Mouse (Mus musculus): ENCODE data around the gene Fbxo7.

The Fbxo7 gene

DNA sequence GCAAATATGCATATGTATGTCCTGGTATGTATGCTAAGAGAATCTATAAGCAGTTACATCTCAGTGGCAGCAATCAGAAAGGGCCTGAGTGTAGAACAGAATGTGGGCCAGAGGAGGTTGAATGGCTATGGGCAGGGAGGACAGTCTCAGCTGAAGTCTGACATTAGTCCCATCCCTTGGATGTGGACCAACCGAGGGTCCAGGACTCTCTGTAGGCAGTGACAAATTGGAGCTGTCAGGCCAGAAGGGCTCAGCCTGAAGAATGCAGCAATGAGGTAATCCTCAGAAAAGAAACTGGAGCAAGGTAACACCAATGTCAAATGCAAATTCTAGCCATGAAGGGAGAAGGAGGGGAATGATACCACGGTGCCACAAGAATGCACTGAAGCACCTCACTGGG lies 55.5 kb downstream of the Fbxo7 start:
- no peak for DNase-seq (ENCODE audit: extremely low read depth, low read depth)

DNA sequence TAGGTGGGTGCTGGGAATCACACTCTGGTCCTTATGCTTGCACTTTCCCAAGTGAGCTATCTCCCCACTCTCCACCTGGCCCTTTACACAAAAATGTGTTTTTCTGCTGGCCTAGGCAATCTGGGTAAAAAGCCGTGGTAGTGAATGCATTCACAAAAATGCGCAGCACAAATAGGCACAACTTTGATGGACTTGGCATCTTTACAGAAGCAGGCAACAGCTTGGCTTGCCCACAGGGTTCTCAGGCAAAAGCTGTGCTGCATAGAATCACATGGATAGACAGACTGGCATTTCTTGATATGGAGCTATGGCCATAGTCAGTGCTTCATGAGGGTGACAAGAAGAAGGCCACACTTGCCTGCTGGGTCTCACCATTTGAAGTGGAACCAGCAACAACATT lies 57.0 kb downstream of the Fbxo7 start:
- no peak for DNase-seq (ENCODE audit: extremely low read depth, low read depth)

DNA sequence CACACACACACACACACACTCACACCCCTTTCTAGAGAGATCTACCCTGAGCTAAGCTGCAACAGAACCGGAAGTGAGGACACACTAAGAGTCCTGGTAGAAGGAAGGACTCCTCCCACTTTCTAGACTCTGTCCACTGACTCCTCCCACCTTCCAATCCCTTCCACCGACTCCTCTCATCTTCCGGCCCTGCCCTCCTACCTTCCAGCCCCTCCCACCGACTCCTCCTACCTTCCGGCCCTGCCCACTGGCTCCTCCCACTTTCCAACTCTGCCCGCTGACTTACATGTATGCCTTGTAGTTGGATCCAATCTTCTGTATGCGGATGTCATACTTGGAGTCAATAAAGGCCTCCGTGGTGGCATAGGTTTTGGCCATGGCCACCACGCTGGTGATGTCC lies 58.1 kb downstream of the Fbxo7 start:
- no peak for DNase-seq (ENCODE audit: extremely low read depth, low read depth)

DNA sequence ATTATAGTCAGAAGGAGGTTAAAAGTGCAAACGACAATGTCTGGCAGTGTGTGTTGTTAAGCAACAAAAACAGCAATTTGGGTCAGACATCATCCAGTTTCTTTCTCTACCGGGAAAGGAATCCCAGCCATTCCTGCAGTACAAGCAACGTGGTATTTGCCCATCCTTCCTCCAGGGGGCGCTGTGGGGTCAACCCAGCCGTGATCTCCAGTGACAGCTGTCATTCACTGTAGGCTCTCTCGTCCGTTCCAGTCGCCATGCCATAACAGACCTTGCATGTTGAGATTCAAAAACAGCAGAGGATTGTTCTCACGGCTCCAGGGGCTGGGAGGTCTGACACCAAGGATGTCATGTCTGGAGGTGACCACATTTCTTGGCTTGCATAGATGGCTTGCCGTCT lies 70.1 kb downstream of the Fbxo7 start:
- DNase-seq (ENCODE audit: extremely low read depth, low read depth): no peak

DNA sequence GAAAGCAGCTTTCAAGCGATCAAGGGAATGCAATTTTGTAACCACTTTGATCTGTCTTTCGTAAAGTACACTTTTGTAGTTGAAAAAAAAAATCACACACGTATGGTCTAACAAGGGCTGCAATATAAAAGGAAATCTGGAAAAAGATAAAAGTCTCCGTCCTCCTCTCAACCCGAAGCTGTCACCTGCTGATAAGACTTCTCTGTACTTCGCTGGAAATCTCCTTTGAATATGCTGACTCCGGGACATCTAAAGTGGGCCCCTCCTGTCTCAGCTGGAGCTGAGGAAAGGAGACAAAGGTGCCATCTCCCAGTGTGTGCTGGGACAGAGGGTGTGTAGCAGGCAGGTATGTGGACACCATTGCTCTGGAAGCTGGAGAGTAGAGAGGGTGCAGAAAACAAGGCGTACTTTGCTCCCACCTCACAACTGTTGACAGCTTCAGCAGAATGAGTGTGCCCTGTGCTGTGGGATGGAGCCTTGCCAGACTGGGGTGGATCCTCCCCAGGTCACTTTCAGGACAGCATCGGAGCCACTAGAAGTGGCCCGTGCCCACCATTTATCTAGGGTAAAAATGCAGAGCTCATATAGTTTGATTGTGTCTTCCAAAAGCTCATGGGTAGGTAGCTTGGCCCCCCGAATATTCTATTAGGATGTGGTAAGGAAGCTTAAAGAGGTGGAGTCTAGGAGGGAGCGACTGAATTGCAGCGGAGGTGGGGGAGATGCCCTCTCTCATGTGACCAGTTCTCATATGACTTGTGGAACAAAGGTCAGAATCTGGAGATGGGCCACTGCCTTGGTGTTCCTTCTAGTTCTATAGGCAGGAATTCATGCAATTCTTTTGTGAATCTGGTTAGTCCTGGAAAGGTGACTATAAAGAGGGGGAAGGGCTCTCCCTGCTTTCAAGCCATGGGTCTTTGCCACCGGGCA lies 71.6 kb downstream of the Fbxo7 start:
- no peak for DNase-seq (ENCODE audit: extremely low read depth, low read depth)

DNA sequence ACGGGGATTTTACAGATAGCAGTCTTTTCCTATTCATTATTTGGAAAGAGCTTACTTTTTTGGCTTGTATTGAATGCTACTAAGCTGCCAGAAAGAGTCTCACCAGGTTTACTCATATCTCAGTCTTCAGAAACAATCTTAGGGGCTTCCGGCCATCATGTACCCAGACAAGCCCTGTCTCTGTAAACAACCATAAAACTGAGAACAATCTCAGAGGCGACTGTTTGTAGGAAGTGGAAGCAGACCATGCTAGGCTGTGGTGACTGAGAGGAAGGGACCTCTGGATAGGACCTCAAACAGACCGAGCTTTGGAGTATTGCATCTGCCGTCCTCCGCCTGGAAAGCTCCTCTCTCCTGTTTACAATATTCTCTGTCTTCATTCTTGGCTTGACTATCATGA lies 76.6 kb downstream of the Fbxo7 start:
- DNase-seq (ENCODE audit: extremely low read depth, low read depth): no peak

DNA sequence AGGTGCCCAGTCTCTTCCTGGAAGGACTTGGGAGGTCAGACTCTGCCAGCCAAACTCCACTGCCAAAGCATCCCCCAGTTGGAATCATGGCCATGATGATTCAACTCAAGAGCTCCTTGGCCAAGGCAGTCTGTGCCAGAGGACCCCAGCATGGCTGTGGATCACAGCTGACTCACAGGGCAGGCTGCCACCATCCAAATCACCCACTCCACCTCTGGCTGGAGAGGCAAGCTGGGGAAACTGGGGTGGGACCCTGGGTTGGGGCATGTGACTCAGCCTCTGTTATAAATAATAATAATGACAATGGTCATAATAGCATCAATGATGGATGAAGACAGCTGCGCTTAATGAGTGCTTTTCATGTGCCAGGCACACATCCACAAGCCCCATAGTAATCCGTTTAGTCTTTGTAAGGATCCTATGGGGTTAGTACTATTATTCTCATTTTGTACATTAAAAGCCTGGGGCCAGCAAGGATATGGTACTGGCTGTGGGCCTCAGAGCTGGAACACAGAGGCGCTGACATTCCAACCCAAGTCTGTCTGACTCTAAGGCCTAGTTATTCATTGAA lies 78.6 kb downstream of the Fbxo7 start:
- DNase-seq (ENCODE audit: extremely low read depth, low read depth): no peak

Measured in MEL-GATA-1-ER (cell line).